In genomic region chr12:73401520-73402130, GRCm38 (mm10) we compare ENCODE assay signal across 19 mouse cellular contexts.
DNase-seq lines count a peak whose midpoint lies in the region; ATAC-seq and TF ChIP-seq lines count a peak whose summit lies in the region.
"Had no signal": no experiment of that assay in that cellular context is flagged by ENCODE, and none has a peak within 500 bp of the region (broad histone marks: within the 10 kb centered on the region; RNA-seq: fewer than 3 reads in every experiment).

No protein-coding gene starts in this region.

- no peak overlapping the region for H3K9ac ChIP-seq in heart, embryonic 12.5 days
- no peak overlapping the region for H3K9ac ChIP-seq in midbrain, embryonic 11.5 days (ENCODE audit: low read length)
- no peak overlapping the region for H3K9ac ChIP-seq in midbrain, embryonic 16.5 days (ENCODE audit: low read depth, low read length)
- H3K9ac ChIP-seq: embryonic facial prominence, embryonic 15.5 days; hindbrain, embryonic 12.5 days; liver, embryonic 12.5 days; lung, embryonic 14.5 days had no signal

- DNase-seq in gastrocnemius, adult 2 months = no peak
- DNase-seq in gastrocnemius, adult 8-10 months (ENCODE audit: low spot score in 2 of 2) = no peak
- DNase-seq in heart, adult 18-20 months = no peak
- DNase-seq in midbrain, embryonic 11.5 days (ENCODE audit: low spot score, missing footprints) = peak; percentile 59
- DNase-seq: adrenal gland, postnatal 36 days; cerebellum, adult 11-12 months; cerebellum, postnatal 36 days; kidney, adult 2 months; kidney, postnatal 14 days; lung, embryonic 14.5 days; lung, postnatal 36 days had no signal

- intact Hi-C loops in gastrocnemius, adult 2 months (cut with DNase I) = loop anchor here (2.0 kb wide), 1 partner anchor 357 kb away; no protein-coding TSS in a partner anchor

- 65% methylated on average over 3 of the region's 3 CpGs for WGBS in heart, embryonic 12.5 days
- 88% methylated on average over 3 of the region's 3 CpGs for WGBS in midbrain, embryonic 11.5 days
- 83% methylated on average over 3 of the region's 3 CpGs for WGBS in midbrain, embryonic 16.5 days

- H3K4me2 ChIP-seq in heart, embryonic 12.5 days = no peak overlapping the region
- no peak overlapping the region for H3K4me2 ChIP-seq in midbrain, embryonic 11.5 days
- H3K4me2 ChIP-seq in midbrain, embryonic 16.5 days (ENCODE audit: low read length) = no peak overlapping the region
- H3K4me2 ChIP-seq: embryonic facial prominence, embryonic 15.5 days; hindbrain, embryonic 12.5 days; liver, embryonic 12.5 days; lung, embryonic 14.5 days had no signal

- peak overlapping the region; percentile 99 for H3K27ac ChIP-seq in gastrocnemius, adult 2 months
- H3K27ac ChIP-seq in heart, embryonic 12.5 days (ENCODE audit: poor library complexity, severe bottlenecking) = peak overlapping the region; percentile 95
- H3K27ac ChIP-seq in midbrain, embryonic 11.5 days (ENCODE audit: low read depth, low read length) = no peak overlapping the region
- no peak overlapping the region for H3K27ac ChIP-seq in midbrain, embryonic 16.5 days (ENCODE audit: low read length)
- H3K27ac ChIP-seq: embryonic facial prominence, embryonic 15.5 days; forebrain, embryonic 10.5 days; hindbrain, embryonic 12.5 days; liver, embryonic 12.5 days had no signal

- H3K9me3 ChIP-seq in heart, embryonic 12.5 days (replicated peaks) = no peaks in the 10 kb centered on the region
- H3K9me3 ChIP-seq in midbrain, embryonic 11.5 days (ENCODE audit: control insufficient read depth, low read length) = no peaks in the 10 kb centered on the region
- no peaks in the 10 kb centered on the region for H3K9me3 ChIP-seq in midbrain, embryonic 16.5 days (replicated peaks; ENCODE audit: control insufficient read depth, low read length, poor library complexity, severe bottlenecking)
- H3K9me3 ChIP-seq: embryonic facial prominence, embryonic 15.5 days; forebrain, embryonic 10.5 days; hindbrain, embryonic 12.5 days; liver, embryonic 12.5 days had no signal

- peaks cover 37% of the 10 kb centered on the region for H3K4me1 ChIP-seq in heart, embryonic 12.5 days (replicated peaks)
- no peaks in the 10 kb centered on the region for H3K4me1 ChIP-seq in midbrain, embryonic 11.5 days (ENCODE audit: control insufficient read depth, insufficient read depth, low read length)
- H3K4me1 ChIP-seq in midbrain, embryonic 16.5 days (ENCODE audit: control insufficient read depth, insufficient read depth, low read length) = no peaks in the 10 kb centered on the region
- H3K4me1 ChIP-seq: liver, embryonic 12.5 days had no signal

- ATAC-seq in heart, embryonic 12.5 days (ENCODE audit: insufficient number of reproducible peaks, low FRiP score) = no peak
- ATAC-seq in midbrain, embryonic 11.5 days (ENCODE audit: low FRiP score) = no peak
- no peak for ATAC-seq in midbrain, embryonic 16.5 days
- ATAC-seq in activated CD4-positive, CD25-positive, alpha-beta regulatory T cell, adult 4 months = no peak
- ATAC-seq: CD4-positive, CD25-positive, alpha-beta regulatory T cell, adult 4 months; liver, embryonic 12.5 days had no signal

- no peaks in the 10 kb centered on the region for H3K36me3 ChIP-seq in heart, embryonic 12.5 days
- H3K36me3 ChIP-seq in midbrain, embryonic 11.5 days (ENCODE audit: control insufficient read depth, insufficient read depth, low read length) = no peaks in the 10 kb centered on the region
- H3K36me3 ChIP-seq in midbrain, embryonic 16.5 days (ENCODE audit: control insufficient read depth, insufficient read depth, low read length) = no peaks in the 10 kb centered on the region
- H3K36me3 ChIP-seq: embryonic facial prominence, embryonic 15.5 days; forebrain, embryonic 10.5 days; hindbrain, embryonic 12.5 days; liver, embryonic 12.5 days had no signal

- no peak overlapping the region for H3K4me3 ChIP-seq in gastrocnemius, adult 2 months
- no peak overlapping the region for H3K4me3 ChIP-seq in heart, embryonic 12.5 days
- H3K4me3 ChIP-seq in midbrain, embryonic 11.5 days (ENCODE audit: low read depth, low read length) = no peak overlapping the region
- no peak overlapping the region for H3K4me3 ChIP-seq in midbrain, embryonic 16.5 days (ENCODE audit: low read depth, low read length)
- H3K4me3 ChIP-seq: embryonic facial prominence, embryonic 15.5 days; forebrain, embryonic 10.5 days; hindbrain, embryonic 12.5 days; liver, embryonic 12.5 days had no signal

- no peaks in the 10 kb centered on the region for H3K27me3 ChIP-seq in heart, embryonic 12.5 days (replicated peaks)
- H3K27me3 ChIP-seq in midbrain, embryonic 11.5 days (ENCODE audit: control insufficient read depth, insufficient read depth, low read length) = no peaks in the 10 kb centered on the region
- no peaks in the 10 kb centered on the region for H3K27me3 ChIP-seq in midbrain, embryonic 16.5 days (ENCODE audit: control insufficient read depth, insufficient read depth, low read depth, low read length)
- H3K27me3 ChIP-seq: embryonic facial prominence, embryonic 15.5 days; hindbrain, embryonic 12.5 days; liver, embryonic 12.5 days had no signal

- no peak for TF ChIP-seq CTCF in gastrocnemius, adult 2 months (IDR thresholded peaks at IDR 0.05)

Comparison
In these comparisons a context has a peak if more than half of its experiments do, and no peak if none do; other contexts are left out.
1. H3K27ac ChIP-seq: peak in gastrocnemius, adult 2 months (single experiment) and heart, embryonic 12.5 days (single experiment); none in midbrain, embryonic 11.5 days (single experiment) and midbrain, embryonic 16.5 days (single experiment).